Mouse (Mus musculus): ENCODE results near the gene Efnb3. TPM values are rescaled to one million over a fixed set of nuclear protein-coding genes. Genes with fewer than 3 reads are reported as not detected.

Efnb3 gene
- total and polyA plus RNA-seq, 3 experiments, result 0.56 to 2.8 (median 1.1) TPM

GRCm38 (mm10) chr11:69581147-69581688 is 21.2 kb upstream of the Efnb3 start:
- Histone ChIP-seq H3K27me3 (replicated peaks) (no peaks in the 10 kb centered on the region), H3K4me3 (replicated peaks in 1 of 3; ENCODE audit: low read depth in 2 of 3, low read length in 2 of 3, poor library complexity in 1 of 3) (peak overlapping the region; percentile 81 to 99 (median 95)), H3K9me3 (replicated peaks; ENCODE audit: low read length) (no peaks in the 10 kb centered on the region), H3K4me1 (ENCODE audit: control insufficient read depth in 1 of 2, insufficient read depth in 2 of 2) (peaks cover 19 to 61% of the 10 kb centered on the region in 2 experiments), H3K79me2 (replicated peaks; ENCODE audit: control insufficient read depth, extremely low read depth, insufficient read depth, poor library complexity, severe bottlenecking) (peaks cover 84% of the 10 kb centered on the region), H3K4me2 (ENCODE audit: insufficient read depth, low read depth, poor library complexity, severe bottlenecking) (peak overlapping the region; percentile 96; the same call in 1 of the 2 replicates), H3K27ac (ENCODE audit: insufficient read depth, low read depth) (peak overlapping the region; percentile 89), H3K9ac (ENCODE audit: insufficient read depth, low read depth) (peak overlapping the region; percentile 99), H3K36me3 (replicated peaks in 1 of 2; ENCODE audit: control insufficient read depth in 1 of 2, insufficient read depth in 1 of 2, low read length in 1 of 2) (peaks cover 19 to 48% of the 10 kb centered on the region in 2 experiments)
- TF ChIP-seq ELF1 (IDR thresholded peaks at IDR 0.05; ENCODE audit: low read depth, low read length) (peak; percentile 86), IRF4 (IDR thresholded peaks at IDR 0.05; ENCODE audit: low read depth, low read length) (peak; percentile 82), NELFE (IDR thresholded peaks at IDR 0.05; ENCODE audit: low read depth, low read length) (peak; percentile 13; the same call in 1 of the 2 replicates), POLR2AphosphoS2 (IDR thresholded peaks at IDR 0.05; ENCODE audit: low read depth, low read length) (peak; percentile 28; the same call in 1 of the 2 replicates), MXI1 (IDR thresholded peaks at IDR 0.05; ENCODE audit: low read depth, low read length) (peak; percentile 85), RAD21 (IDR thresholded peaks at IDR 0.05; ENCODE audit: low read depth, low read length) (no peak), BHLHE40 (IDR thresholded peaks at IDR 0.05; ENCODE audit: low read depth, low read length) (peak; percentile 3; the same call in 1 of the 2 replicates), POLR2A (IDR thresholded peaks at IDR 0.05; ENCODE audit: low read depth, low read length) (no peak; the same call in none of the 2 replicates), ZKSCAN1 (IDR thresholded peaks at IDR 0.05; ENCODE audit: borderline replicate concordance, low read depth, low read length) (no peak), TBP (conservative IDR thresholded peaks at IDR 0.05; ENCODE audit: low read depth, low read length) (peak; percentile 82; the same call in 1 of the 2 replicates), MEF2A (IDR thresholded peaks at IDR 0.05; ENCODE audit: borderline replicate concordance, low read depth, low read length) (peak; percentile 63), MAFK (IDR thresholded peaks at IDR 0.05; ENCODE audit: insufficient replicate concordance, low read length) (no peak), HCFC1 (IDR thresholded peaks at IDR 0.05; ENCODE audit: low read depth, low read length) (peak; percentile 87), MAX (IDR thresholded peaks at IDR 0.05; ENCODE audit: low read length) (peak; percentile 70), EP300 (IDR thresholded peaks at IDR 0.05; ENCODE audit: low read length) (peak; percentile 57; the same call in 1 of the 2 replicates), CHD1 (IDR thresholded peaks at IDR 0.05; ENCODE audit: low read depth, low read length) (peak; percentile 98), E2F4 (IDR thresholded peaks at IDR 0.05; ENCODE audit: insufficient replicate concordance, low read depth, low read length) (peak; percentile 84; the same call in 1 of the 2 replicates), KAT2A (IDR thresholded peaks at IDR 0.05; ENCODE audit: insufficient replicate concordance, low read length) (peak; percentile 83; the same call in 1 of the 2 replicates), ZMIZ1 (IDR thresholded peaks at IDR 0.05; ENCODE audit: low read depth, low read length) (peak; percentile 62; the same call in 1 of the 2 replicates), USF1 (IDR thresholded peaks at IDR 0.05; ENCODE audit: low read depth, low read length) (no peak), MYC (IDR thresholded peaks at IDR 0.05; ENCODE audit: low read depth, low read length) (peak; percentile 25; the same call in 1 of the 2 replicates), SIN3A (IDR thresholded peaks at IDR 0.05; ENCODE audit: low read length) (peak; percentile 97), CTCF (conservative IDR thresholded peaks at IDR 0.05 in 1 of 2, IDR thresholded peaks at IDR 0.05 in 1 of 2; ENCODE audit: low read depth in 2 of 2, low read length in 2 of 2) (no peak)
- dilution Hi-C loops (cut with MboI; ENCODE audit: extremely low pct_ligation_motif_present, extremely low pct_unique_long_range_greater_than_20kb, low sequenced_read_pairs), result no loop called here
- DNase-seq (ENCODE audit: extremely low read depth), result peak; percentile 94
- in situ Hi-C loops (cut with MboI; ENCODE audit: low pct_ligation_motif_present, low pct_unique_long_range_greater_than_20kb, low sequenced_read_pairs), result no loop called here
